17 mouse cellular contexts compared by ENCODE assay signal in the genomic region with DNA sequence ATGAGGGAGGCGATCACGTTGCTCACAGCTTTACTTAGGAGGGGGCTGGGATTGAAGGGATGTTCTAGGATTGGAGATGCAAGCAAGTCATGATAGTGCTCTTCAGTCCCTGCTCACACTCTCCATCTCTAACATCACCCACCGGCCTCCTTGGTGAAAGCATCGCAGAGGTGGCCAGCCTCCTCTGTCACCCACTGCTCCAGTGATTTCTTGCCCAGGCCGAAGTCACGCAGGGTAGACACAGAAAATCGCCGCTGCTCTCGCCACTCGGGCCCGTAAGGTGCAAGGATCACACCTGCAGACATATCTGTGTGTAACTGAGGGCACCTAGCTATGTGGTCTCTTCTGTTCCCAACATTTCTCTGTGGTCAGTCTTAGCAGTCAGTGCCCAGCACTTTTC. TPM values are rescaled to one million over a fixed set of nuclear protein-coding genes. Genes with fewer than 3 reads are reported as not detected.
"Had no signal": no experiment of that assay in that cellular context is flagged by ENCODE, and none has a peak within 500 bp of the region (broad histone marks: within the 10 kb centered on the region; RNA-seq: fewer than 3 reads in every experiment).

No protein-coding gene starts in this region.

- ATAC-seq: midbrain, embryonic 15.5 days had no signal

- H3K9me3 ChIP-seq: limb, embryonic 12.5 days; liver, embryonic 13.5 days; megakaryocyte, embryonic 14.5 days; midbrain, embryonic 15.5 days; neural tube, embryonic 12.5 days had no signal

- H3K4me3 ChIP-seq: limb, embryonic 12.5 days; liver, embryonic 13.5 days; megakaryocyte, embryonic 14.5 days; midbrain, embryonic 15.5 days; neural tube, embryonic 12.5 days had no signal

- H3K27ac ChIP-seq: limb, embryonic 12.5 days; liver, embryonic 13.5 days; macrophage; midbrain, embryonic 15.5 days; neural tube, embryonic 12.5 days had no signal

- H3K36me3 ChIP-seq: limb, embryonic 12.5 days; liver, embryonic 13.5 days; midbrain, embryonic 15.5 days; neural tube, embryonic 12.5 days had no signal

- H3K4me1 ChIP-seq: limb, embryonic 12.5 days; liver, embryonic 13.5 days; megakaryocyte, embryonic 14.5 days; midbrain, embryonic 15.5 days; neural tube, embryonic 12.5 days had no signal

- DNase-seq: kidney, adult 11 months; kidney, postnatal 14 days; layer of hippocampus, adult 9-11 months; layer of hippocampus, postnatal 36 days; liver, embryonic 13.5 days; lung, embryonic 14.5 days; lung, postnatal 10 days; spleen, adult 18-20 months; thymus, postnatal 4 days had no signal

- H3K9ac ChIP-seq: limb, embryonic 12.5 days; liver, embryonic 13.5 days; lung, embryonic 14.5 days; midbrain, embryonic 15.5 days; neural tube, embryonic 12.5 days had no signal

- H3K4me2 ChIP-seq: limb, embryonic 12.5 days; liver, embryonic 13.5 days; lung, embryonic 14.5 days; midbrain, embryonic 11.5 days; midbrain, embryonic 15.5 days; neural tube, embryonic 12.5 days had no signal

- H3K27me3 ChIP-seq: limb, embryonic 12.5 days; liver, embryonic 13.5 days; midbrain, embryonic 15.5 days; neural tube, embryonic 12.5 days had no signal

RNA-seq across cellular contexts. Expression of gene Cyp2d26, which starts 1.5 kb away (rescaled TPM):
- polyA plus RNA-seq: limb, embryonic 12.5 days; lung, embryonic 14.5 days; macrophage; midbrain, embryonic 11.5 days; midbrain, embryonic 15.5 days; neural tube, embryonic 12.5 days had no signal

RNA-seq across cellular contexts. Expression of gene Cyp2d40, which starts 28.6 kb away (rescaled TPM):
- polyA plus RNA-seq: kidney, embryonic 14.5 days; limb, embryonic 12.5 days; liver, embryonic 13.5 days; lung, embryonic 14.5 days; macrophage; midbrain, embryonic 11.5 days; midbrain, embryonic 15.5 days; neural tube, embryonic 12.5 days; stomach, embryonic 14.5 days had no signal
